Mouse (Mus musculus) small intestine, adult 2 months (tissue): Measurements from ENCODE around the gene Cdan1. TPM values are rescaled to one million over a fixed set of nuclear protein-coding genes. Genes with fewer than 3 reads are reported as not detected.

Experiments used
- H3K27ac ChIP-seq: fragments of 200-500 bp; 2 replicates; pipeline ENCODE4 v1.5.1; 2012; ENCODE audit warnings: low read depth, low read length, control low read depth, inconsistent platforms; ENCODE audit not compliant: insufficient read depth
- H3K27me3 ChIP-seq: fragments of 200-500 bp; 2 replicates; pipeline ENCODE4 v1.6.1; 2012; ENCODE audit warnings: mild to moderate bottlenecking, moderate library complexity, low read length, inconsistent platforms; ENCODE audit not compliant: control insufficient read depth, insufficient read depth
- H3K36me3 ChIP-seq: fragments of 200-500 bp; 2 replicates; pipeline ENCODE4 v1.6.1; 2012; ENCODE audit warnings: mild to moderate bottlenecking, low read length, control low read depth, inconsistent platforms; ENCODE audit not compliant: control insufficient read depth, insufficient read depth
- H3K4me1 ChIP-seq: fragments of 200-500 bp; 2 replicates; pipeline ENCODE4 v1.6.1; 2012; ENCODE audit warnings: low read length, inconsistent platforms, mixed read lengths; ENCODE audit not compliant: control insufficient read depth, insufficient read depth, insufficient read length
- H3K4me3 ChIP-seq: fragments of 200-500 bp; 2 replicates; pipeline ENCODE4 v1.5.1; 2012; ENCODE audit warnings: low read depth, mild to moderate bottlenecking, control low read depth, inconsistent platforms, low read length, moderate library complexity
- CTCF ChIP-seq: fragments of 200-500 bp; IDR thresholded peaks from 2 replicates; pipeline ENCODE4 v1.5.1; 2012; ENCODE audit warnings: low read depth, mild to moderate bottlenecking, control low read depth, inconsistent platforms, low read length, moderate library complexity, mixed read lengths; ENCODE audit not compliant: insufficient replicate concordance, insufficient read length; ENCODE audit errors: extremely low read depth
- POLR2A ChIP-seq: fragments of 200-500 bp; IDR thresholded peaks from 2 replicates; pipeline ENCODE4 v1.6.1; 2012; ENCODE audit warnings: low read depth, mild to moderate bottlenecking, control low read depth, inconsistent platforms, low read length, moderate library complexity
- WGBS: fragments of 180-500 bp; shearing (Covaris S2); methylation state at CpG from one replicate; pipeline ENCODE4 v1.1.7; 2018; 5-methylcytosine and 5-hydroxymethylcytosine counted together
- polyA plus RNA-seq: library from polyadenylated mRNA; depleted of rRNA; stranded (reverse); fragments of >200 nt; gene quantifications from 2 replicates; pipeline ENCODE4 v1.2.3, GENCODE M21; 2012

Gene Cdan1
- polyA plus RNA-seq, 1 experiment = 19.8 TPM

- H3K4me1 ChIP-seq = no peaks in the 10 kb centered on the region
- TF ChIP-seq CTCF (no peak), POLR2A (no peak)
- 19% methylated on average over 4 of the region's 4 CpGs for WGBS
- H3K27me3 ChIP-seq = no peaks in the 10 kb centered on the region
- H3K27ac ChIP-seq = no peak overlapping the region
- no peak overlapping the region for H3K4me3 ChIP-seq
- no peaks in the 10 kb centered on the region for H3K36me3 ChIP-seq
Observed at GRCm38 (mm10) chr2:120843990-120844389, 5.9 kb downstream of the Cdan1 start.

GRCm38 (mm10) chr2:120841211-120841610, 8.7 kb downstream of the Cdan1 start:
- Histone ChIP-seq H3K27ac (no peak overlapping the region), H3K4me1 (no peaks in the 10 kb centered on the region), H3K27me3 (no peaks in the 10 kb centered on the region), H3K36me3 (no peaks in the 10 kb centered on the region), H3K4me3 (no peak overlapping the region)
- WGBS = 85% methylated on average over 1 of the region's 1 CpGs
- TF ChIP-seq CTCF = no peak
- no peak for TF ChIP-seq POLR2A

GRCm38 (mm10) chr2:120835167-120835566, 14.8 kb downstream of the Cdan1 start:
- H3K36me3 ChIP-seq = no peaks in the 10 kb centered on the region
- no peaks in the 10 kb centered on the region; the same call in 1 of the 2 replicates for H3K27me3 ChIP-seq
- H3K4me1 ChIP-seq = no peaks in the 10 kb centered on the region
- no peak overlapping the region for H3K27ac ChIP-seq
- H3K4me3 ChIP-seq = no peak overlapping the region
- TF ChIP-seq CTCF = no peak
- TF ChIP-seq POLR2A = no peak
- 91% methylated on average over 4 of the region's 4 CpGs for WGBS

GRCm38 (mm10) chr2:120826936-120827638, 22.8 kb downstream of the Cdan1 start:
- TF ChIP-seq CTCF (no peak), POLR2A (no peak)
- H3K36me3 ChIP-seq = no peaks in the 10 kb centered on the region
- no peak overlapping the region for H3K27ac ChIP-seq
- H3K4me3 ChIP-seq = no peak overlapping the region
- no peaks in the 10 kb centered on the region; the same call in 1 of the 2 replicates for H3K27me3 ChIP-seq
- H3K4me1 ChIP-seq = no peaks in the 10 kb centered on the region
- WGBS = 10% methylated on average over 1 of the region's 1 CpGs

- H3K4me3 ChIP-seq = no peak overlapping the region
- H3K36me3 ChIP-seq = no peaks in the 10 kb centered on the region
- WGBS = 81% methylated on average over 2 of the region's 2 CpGs
- no peaks in the 10 kb centered on the region for H3K4me1 ChIP-seq
- no peaks in the 10 kb centered on the region for H3K27me3 ChIP-seq
- H3K27ac ChIP-seq = no peak overlapping the region
- TF ChIP-seq CTCF = no peak
- no peak for TF ChIP-seq POLR2A
Observed at GRCm38 (mm10) chr2:120770265-120770935, 79.5 kb downstream of the Cdan1 start.

GRCm38 (mm10) chr2:120761922-120762321, 88.0 kb downstream of the Cdan1 start:
- no peaks in the 10 kb centered on the region for H3K4me1 ChIP-seq
- no peak overlapping the region for H3K4me3 ChIP-seq
- TF ChIP-seq CTCF (no peak), POLR2A (no peak)
- H3K27ac ChIP-seq = no peak overlapping the region
- no peaks in the 10 kb centered on the region for H3K36me3 ChIP-seq
- no peaks in the 10 kb centered on the region for H3K27me3 ChIP-seq

- Histone ChIP-seq H3K4me3 (no peak overlapping the region), H3K36me3 (peaks cover 3% of the 10 kb centered on the region; the same call in 1 of the 2 replicates), H3K27ac (no peak overlapping the region), H3K27me3 (no peaks in the 10 kb centered on the region), H3K4me1 (no peaks in the 10 kb centered on the region)
- TF ChIP-seq POLR2A = no peak
- TF ChIP-seq CTCF = no peak
- WGBS = 94% methylated on average over 2 of the region's 2 CpGs
Observed at GRCm38 (mm10) chr2:120748041-120748440, 101.9 kb downstream of the Cdan1 start.
